Mouse (Mus musculus): ENCODE measurements around the gene Nfatc4.

DNA sequence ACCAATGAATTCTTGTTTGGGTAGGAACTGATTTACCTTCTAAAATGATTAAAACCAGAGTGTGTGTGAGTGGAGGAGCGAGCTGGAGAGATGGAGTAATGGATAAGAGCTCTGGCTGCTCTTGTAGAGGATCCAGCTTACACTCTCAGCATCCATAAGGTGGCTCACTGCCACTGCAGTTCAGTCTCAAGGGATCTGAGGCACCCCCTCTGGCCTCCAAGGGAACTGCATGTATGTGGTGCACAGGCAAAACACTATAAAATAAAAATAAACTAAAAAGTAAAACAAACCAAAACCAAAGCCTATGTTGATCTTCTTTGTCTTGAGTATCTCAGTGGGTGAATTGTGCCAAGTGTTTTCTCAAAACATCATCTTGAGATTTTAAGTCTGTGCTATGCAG is 56.7 kb downstream of the Nfatc4 start:
- TF ChIP-seq CTCF (conservative IDR thresholded peaks at IDR 0.05; ENCODE audit: insufficient read depth, insufficient read length, low read depth, low read length) (peak; percentile 94), POLR2A (IDR thresholded peaks at IDR 0.05; ENCODE audit: low read depth, low read length) (no peak)

All from kidney, adult 2 months (tissue).